Mouse (Mus musculus) myocyte (in vitro differentiated cells): Measurements from ENCODE around the gene Ctnnb1. TPM values are rescaled to one million over a fixed set of nuclear protein-coding genes. Genes with fewer than 3 reads are reported as not detected.

Source experiments
- H3K27me3 ChIP-seq: one replicate; pipeline ENCODE4 v1.6.1; 2011; ENCODE audit not compliant: control insufficient read depth, insufficient read depth, insufficient read length
- H3K36me3 ChIP-seq: one replicate; pipeline ENCODE4 v1.6.1; 2011; ENCODE audit not compliant: control insufficient read depth, insufficient read depth
- H3K4me2 ChIP-seq: one replicate; pipeline ENCODE4 v1.6.1; 2011; ENCODE audit warnings: low read depth, control low read depth
- H3K4me3 ChIP-seq: one replicate; pipeline ENCODE4 v1.5.1; 2011; ENCODE audit warnings: mild to moderate bottlenecking, control low read depth, moderate library complexity
- H3K79me2 ChIP-seq: one replicate; pipeline ENCODE4 v1.6.1; 2011; ENCODE audit not compliant: control insufficient read depth, insufficient read depth
- H3ac ChIP-seq: one replicate; pipeline ENCODE4 v1.6.1; 2011; ENCODE audit not compliant: control insufficient read depth, insufficient read length
- CEBPB ChIP-seq: IDR thresholded peaks from 2 replicates; pipeline ENCODE4 v1.6.1; 2011; ENCODE audit warnings: mild to moderate bottlenecking, moderate library complexity; ENCODE audit not compliant: poor library complexity, insufficient read depth, severe bottlenecking
- E2F4 ChIP-seq: IDR thresholded peaks from one replicate; pipeline ENCODE4 v1.6.1; 2011; ENCODE audit warnings: mild to moderate bottlenecking, control low read depth, moderate library complexity; ENCODE audit not compliant: insufficient read depth
- MAX ChIP-seq: IDR thresholded peaks from one replicate; pipeline ENCODE4 v1.6.1; 2011; ENCODE audit warnings: low read depth, mild to moderate bottlenecking, control low read depth
- MYOD1 ChIP-seq, 3 experiments: IDR thresholded peaks; one replicate each; pipeline ENCODE4 v1.6.1; 2011; ENCODE audit warnings: control low read depth in 2 of 3, low read depth in 2 of 3, mild to moderate bottlenecking in 2 of 3, moderate library complexity in 1 of 3; ENCODE audit not compliant: insufficient read length in 2 of 3, control insufficient read depth in 1 of 3
- MYOG ChIP-seq, 3 experiments: IDR thresholded peaks; one replicate each; pipeline ENCODE4 v1.6.1; 2011; ENCODE audit warnings: control low read depth in 2 of 3, low read depth in 2 of 3, mild to moderate bottlenecking in 2 of 3; ENCODE audit not compliant: insufficient read length in 2 of 3, control insufficient read depth in 1 of 3, insufficient read depth in 1 of 3
- POLR2AphosphoS2 ChIP-seq: IDR thresholded peaks from one replicate; pipeline ENCODE4 v1.6.1; 2011; ENCODE audit warnings: low read depth, control low read depth; ENCODE audit not compliant: insufficient read length
- TCF12 ChIP-seq: IDR thresholded peaks from one replicate; pipeline ENCODE4 v1.6.1; 2011; ENCODE audit warnings: mild to moderate bottlenecking, control low read depth; ENCODE audit not compliant: poor library complexity, insufficient read depth, severe bottlenecking
- TCF3 ChIP-seq: IDR thresholded peaks from one replicate; pipeline ENCODE4 v1.6.1; 2011; ENCODE audit warnings: low read depth, control low read depth; ENCODE audit not compliant: insufficient read length
- polyA plus RNA-seq: library from polyadenylated mRNA; unstranded; fragments of >200 nt; fragmentation: generic; extraction: Trizol; gene quantifications from one replicate; pipeline ENCODE4 v1.2.1, GENCODE M21; 2012; ENCODE audit warnings: missing spikeins

Gene Ctnnb1
- polyA plus RNA-seq, 1 experiment: 294 TPM

DNA sequence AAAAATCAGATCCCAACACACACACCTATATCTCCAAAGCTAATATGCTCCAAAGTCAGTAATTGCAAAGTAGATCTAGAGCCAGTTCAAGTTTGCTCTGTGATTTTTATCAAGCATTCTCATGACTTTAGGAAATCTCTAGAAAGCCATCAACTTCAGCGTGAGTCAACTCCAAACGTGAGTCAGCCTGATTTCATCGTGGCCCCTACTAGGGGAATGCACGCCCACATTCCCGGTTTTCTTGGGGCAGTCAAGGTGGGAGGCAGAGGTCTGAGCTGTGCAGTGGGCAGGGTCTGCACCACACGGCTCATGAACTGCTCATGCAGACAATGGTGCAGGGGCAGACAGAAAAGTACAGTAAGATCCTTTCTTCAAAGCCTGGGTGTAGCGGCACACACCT is 76.9 kb downstream of the Ctnnb1 start:
- Histone ChIP-seq H3K4me3 (no peak overlapping the region), H3ac (no peak overlapping the region), H3K27me3 (no peaks in the 10 kb centered on the region), H3K4me2 (no peak overlapping the region), H3K79me2 (no peaks in the 10 kb centered on the region), H3K36me3 (no peaks in the 10 kb centered on the region)
- no peak for TF ChIP-seq E2F4
- no peak for TF ChIP-seq TCF12
- TF ChIP-seq TCF3: no peak
- no peak for TF ChIP-seq MAX
- TF ChIP-seq MYOD1 (IDR thresholded peaks at IDR 0.05; ENCODE audit: control insufficient read depth in 1 of 3, insufficient read length in 2 of 3, low read depth in 2 of 3): no peak
- TF ChIP-seq MYOG (IDR thresholded peaks at IDR 0.05; ENCODE audit: control insufficient read depth in 1 of 3, insufficient read depth in 1 of 3, insufficient read length in 2 of 3, low read depth in 2 of 3): no peak
- TF ChIP-seq POLR2AphosphoS2: no peak
- no peak for TF ChIP-seq CEBPB
